Comparison of ENCODE assay signal across 14 mouse cellular contexts in genomic region chr17:49205095-49205494, GRCm38 (mm10).
DNase-seq lines count a peak whose midpoint lies in the region; ATAC-seq and TF ChIP-seq lines count a peak whose summit lies in the region.
"Had no signal": no experiment of that assay in that cellular context is flagged by ENCODE, and none has a peak within 500 bp of the region (broad histone marks: within the 10 kb centered on the region; RNA-seq: fewer than 3 reads in every experiment).

No protein-coding gene starts in this region.

- H3K27ac ChIP-seq in heart, embryonic 10.5 days: 0 out of 2 replicates have a peak overlapping the region, but pooled peaks have one; percentile 36
- no peak overlapping the region for H3K27ac ChIP-seq in stomach, embryonic 14.5 days (ENCODE audit: low read length)
- no peak overlapping the region for H3K27ac ChIP-seq in stomach, postnatal 0 days (replicated peaks)
- no peak overlapping the region for H3K27ac ChIP-seq in kidney, embryonic 16.5 days (ENCODE audit: low read length)
- H3K27ac ChIP-seq: intestine, embryonic 15.5 days; liver, embryonic 12.5 days had no signal

- H3K4me3 ChIP-seq in heart, embryonic 10.5 days: no peak overlapping the region
- no peak overlapping the region for H3K4me3 ChIP-seq in stomach, embryonic 14.5 days (ENCODE audit: low read depth, low read length)
- H3K4me3 ChIP-seq in stomach, postnatal 0 days (ENCODE audit: low read depth, low read length): no peak overlapping the region
- no peak overlapping the region for H3K4me3 ChIP-seq in kidney, embryonic 16.5 days (ENCODE audit: low read length)
- H3K4me3 ChIP-seq: intestine, embryonic 15.5 days; liver, embryonic 12.5 days; myocyte had no signal

- H3K9ac ChIP-seq in stomach, embryonic 14.5 days (replicated peaks; ENCODE audit: low read depth, low read length): no peak overlapping the region
- no peak overlapping the region for H3K9ac ChIP-seq in stomach, postnatal 0 days (ENCODE audit: low read length)
- no peak overlapping the region for H3K9ac ChIP-seq in kidney, embryonic 16.5 days (replicated peaks; ENCODE audit: low read length)
- H3K9ac ChIP-seq: intestine, embryonic 15.5 days; liver, embryonic 12.5 days had no signal

- 0 out of 2 replicates have a peak, but pooled peaks have one; percentile 31 for ATAC-seq in stomach, embryonic 14.5 days (ENCODE audit: insufficient number of reproducible peaks, insufficient read depth, low FRiP score, low read depth)
- ATAC-seq in stomach, postnatal 0 days (ENCODE audit: low FRiP score, low TSS enrichment): no peak
- ATAC-seq in kidney, embryonic 16.5 days (ENCODE audit: low FRiP score, low TSS enrichment): peak; percentile 85
- ATAC-seq: intestine, embryonic 15.5 days; liver, embryonic 12.5 days had no signal

- TF ChIP-seq CTCF in stomach, postnatal 0 days (IDR thresholded peaks at IDR 0.05; ENCODE audit: low read depth): no peak

- DNase-seq in heart, embryonic 10.5 days (ENCODE audit: low spot score): no peak
- no peak for DNase-seq in heart, postnatal 4 days
- no peak for DNase-seq in stomach, postnatal 0 days (ENCODE audit: low spot score)
- peak; percentile 60 for DNase-seq in mesoderm, embryonic 11.5 days (ENCODE audit: low read depth, low spot score)
- no peak for DNase-seq in thymus, postnatal 14 days
- DNase-seq in gastrocnemius, postnatal 25 days: no peak
- DNase-seq: cerebellum, postnatal 25 days; heart, adult 18-20 months; right cerebral cortex, postnatal 14 days had no signal

- H3K9me3 ChIP-seq in heart, embryonic 10.5 days: no peaks in the 10 kb centered on the region
- H3K9me3 ChIP-seq in stomach, embryonic 14.5 days (ENCODE audit: control insufficient read depth, low read depth, low read length): no peaks in the 10 kb centered on the region; the same call in 1 of the 2 replicates
- H3K9me3 ChIP-seq in stomach, postnatal 0 days (ENCODE audit: control insufficient read depth, low read length): no peaks in the 10 kb centered on the region
- peaks cover 14% of the 10 kb centered on the region for H3K9me3 ChIP-seq in kidney, embryonic 16.5 days (ENCODE audit: low read length)
- H3K9me3 ChIP-seq: intestine, embryonic 15.5 days had no signal

- no peak for TF ChIP-seq EP300 in stomach, postnatal 0 days (optimal IDR thresholded peaks at IDR 0.05)

- no peaks in the 10 kb centered on the region for H3K36me3 ChIP-seq in heart, embryonic 10.5 days
- no peaks in the 10 kb centered on the region for H3K36me3 ChIP-seq in stomach, embryonic 14.5 days (ENCODE audit: control insufficient read depth, insufficient read depth, low read length)
- H3K36me3 ChIP-seq in stomach, postnatal 0 days (ENCODE audit: control insufficient read depth, insufficient read depth, low read length): no peaks in the 10 kb centered on the region
- no peaks in the 10 kb centered on the region for H3K36me3 ChIP-seq in kidney, embryonic 16.5 days (ENCODE audit: insufficient read depth, low read length)
- H3K36me3 ChIP-seq: intestine, embryonic 15.5 days; liver, embryonic 12.5 days had no signal

- H3K4me2 ChIP-seq in stomach, embryonic 14.5 days (replicated peaks; ENCODE audit: low read depth, low read length): no peak overlapping the region
- H3K4me2 ChIP-seq in stomach, postnatal 0 days (replicated peaks; ENCODE audit: low read depth): no peak overlapping the region
- H3K4me2 ChIP-seq in kidney, embryonic 16.5 days (replicated peaks; ENCODE audit: low read depth, low read length): no peak overlapping the region
- H3K4me2 ChIP-seq: intestine, embryonic 15.5 days; liver, embryonic 12.5 days had no signal

- WGBS in heart, embryonic 10.5 days: 47% methylated on average over 5 of the region's 5 CpGs
- WGBS in stomach, embryonic 14.5 days: 30% methylated on average over 5 of the region's 5 CpGs
- WGBS in stomach, postnatal 0 days: 36% methylated on average over 5 of the region's 5 CpGs
- WGBS in kidney, embryonic 16.5 days: 9% methylated on average over 5 of the region's 5 CpGs

- H3K4me1 ChIP-seq in heart, embryonic 10.5 days: peaks cover 10% of the 10 kb centered on the region
- 0 out of 2 replicates have a peak, but pooled peaks cover 3% of the 10 kb centered on the region for H3K4me1 ChIP-seq in stomach, embryonic 14.5 days (ENCODE audit: control insufficient read depth, insufficient read depth, low read length)
- no peaks in the 10 kb centered on the region for H3K4me1 ChIP-seq in stomach, postnatal 0 days (replicated peaks; ENCODE audit: control insufficient read depth, insufficient read depth)
- peaks cover 16% of the 10 kb centered on the region for H3K4me1 ChIP-seq in kidney, embryonic 16.5 days (ENCODE audit: insufficient read depth, low read length)
- H3K4me1 ChIP-seq: intestine, embryonic 15.5 days; liver, embryonic 12.5 days had no signal

- peaks cover 4% of the 10 kb centered on the region; the same call in 1 of the 2 replicates for H3K27me3 ChIP-seq in heart, embryonic 10.5 days (ENCODE audit: insufficient read depth, poor library complexity, severe bottlenecking)
- no peaks in the 10 kb centered on the region for H3K27me3 ChIP-seq in stomach, embryonic 14.5 days (ENCODE audit: control insufficient read depth, insufficient read depth, low read length)
- no peaks in the 10 kb centered on the region for H3K27me3 ChIP-seq in stomach, postnatal 0 days (ENCODE audit: control insufficient read depth, insufficient read depth, low read length)
- peaks cover 15% of the 10 kb centered on the region for H3K27me3 ChIP-seq in kidney, embryonic 16.5 days (ENCODE audit: insufficient read depth, low read length)
- H3K27me3 ChIP-seq: intestine, embryonic 15.5 days; liver, embryonic 12.5 days had no signal
